Mouse (Mus musculus) heart, adult 2 months (tissue): ENCODE results near the gene Cbx3.

ENCODE experiments used
- CTCF ChIP-seq: fragments of 200-600 bp; IDR thresholded peaks from 2 replicates; pipeline ENCODE4 v1.8.1; 2022; ENCODE audit warnings: antibody characterized with exemption, mild to moderate bottlenecking, moderate library complexity
- EP300 ChIP-seq: fragments of 200-500 bp; IDR thresholded peaks from 2 replicates; pipeline ENCODE4 v1.6.1; 2011; ENCODE audit warnings: low read depth, low read length, control low read depth; ENCODE audit not compliant: insufficient read depth
- POLR2A ChIP-seq: fragments of 200-500 bp; IDR thresholded peaks from 2 replicates; pipeline ENCODE4 v1.6.1; 2011; ENCODE audit warnings: mild to moderate bottlenecking, low read depth, low read length, control low read depth; ENCODE audit not compliant: insufficient read depth

- TF ChIP-seq EP300 (no peak), CTCF (no peak), POLR2A (no peak)
Observed at GRCm38 (mm10) chr6:51423466-51424122, 46.6 kb upstream of the Cbx3 start.
